Mouse (Mus musculus) retina, postnatal 7 days (tissue): ENCODE measurements around the gene Pmepa1.

Experiments
- DNase-seq: peaks from one replicate; pipeline ENCODE4 v3.0.0-alpha.2; 2012; ENCODE audit warnings: low read depth, low spot score

The Pmepa1 gene

DNA sequence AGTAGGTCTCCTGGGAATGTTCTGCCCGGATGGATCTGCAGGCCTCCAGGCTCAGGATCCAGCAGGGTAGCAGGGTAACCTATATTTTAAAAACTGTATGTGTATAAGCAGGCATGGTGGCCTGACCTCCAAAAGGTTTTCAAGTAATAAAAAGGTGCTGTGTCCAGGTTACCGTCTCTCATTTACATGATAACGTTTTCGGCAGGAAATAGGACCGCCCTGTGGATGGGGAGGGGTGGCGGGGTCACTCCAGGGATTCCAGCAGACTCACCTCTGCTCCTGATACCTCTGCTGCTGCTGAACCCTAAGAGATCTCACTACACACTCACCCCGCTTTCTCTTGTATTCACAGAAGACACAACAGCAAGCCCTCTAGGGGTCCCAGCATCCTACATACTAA is 50.4 kb downstream of the Pmepa1 start:
- no peak for DNase-seq

DNA sequence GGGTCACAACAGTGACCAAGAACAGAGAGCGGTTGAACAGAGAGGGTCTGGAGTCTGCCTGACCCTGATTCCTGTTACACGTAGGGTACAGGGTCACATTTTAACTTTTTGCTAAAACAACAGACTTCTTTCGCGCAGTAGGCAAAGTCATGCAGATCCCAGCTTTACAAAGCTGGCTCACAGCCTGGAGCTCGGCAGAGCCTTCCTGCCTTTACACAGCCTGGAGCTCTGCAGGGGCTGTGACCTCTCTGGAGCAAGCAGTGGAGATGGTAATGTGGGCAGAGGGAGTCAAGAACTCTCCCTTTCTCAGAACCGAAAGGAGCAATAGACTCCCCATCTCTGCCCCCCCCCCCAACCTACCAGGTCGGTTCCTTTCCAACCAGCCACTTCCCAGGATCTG is 51.5 kb downstream of the Pmepa1 start:
- DNase-seq, result no peak

DNA sequence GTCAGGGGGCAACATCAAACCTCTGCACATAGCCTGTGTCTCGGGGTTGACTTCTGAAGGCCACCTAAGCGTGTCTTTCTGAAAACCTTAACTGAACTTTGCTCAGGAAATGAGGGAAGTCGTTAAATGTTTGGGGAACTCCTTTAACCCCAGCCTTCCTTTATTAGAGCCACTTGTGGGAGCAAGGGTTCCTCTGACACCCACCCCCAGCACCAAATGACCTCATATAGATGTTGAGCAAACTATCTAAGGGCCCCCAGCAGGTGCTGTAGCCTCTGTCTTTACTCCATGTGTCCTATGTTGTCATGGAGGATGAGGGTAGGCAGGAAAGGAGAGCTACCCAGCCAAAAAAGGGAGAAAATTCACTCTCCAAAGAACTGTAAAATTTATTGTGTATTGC is 52.2 kb downstream of the Pmepa1 start:
- DNase-seq, result no peak

DNA sequence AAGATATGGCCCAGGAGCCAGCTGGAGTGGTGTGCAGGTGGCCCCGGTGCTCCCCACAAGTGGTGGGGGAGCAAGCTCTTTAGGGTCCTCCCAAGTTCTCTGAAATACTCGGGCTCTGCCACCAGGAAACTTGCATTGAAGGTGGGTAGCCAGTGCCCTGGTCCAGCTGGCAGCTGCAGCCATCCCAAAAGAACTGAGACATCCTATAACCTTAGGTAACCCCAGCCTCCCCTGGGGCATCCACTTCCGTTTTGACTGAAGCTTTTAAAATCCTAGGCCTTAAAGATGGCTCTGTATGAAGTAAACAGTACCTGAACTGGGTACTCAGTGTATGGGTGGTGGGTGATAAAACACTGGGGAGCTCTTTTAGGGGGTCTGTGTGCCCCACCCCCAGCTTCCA is 52.8 kb downstream of the Pmepa1 start:
- no peak for DNase-seq

DNA sequence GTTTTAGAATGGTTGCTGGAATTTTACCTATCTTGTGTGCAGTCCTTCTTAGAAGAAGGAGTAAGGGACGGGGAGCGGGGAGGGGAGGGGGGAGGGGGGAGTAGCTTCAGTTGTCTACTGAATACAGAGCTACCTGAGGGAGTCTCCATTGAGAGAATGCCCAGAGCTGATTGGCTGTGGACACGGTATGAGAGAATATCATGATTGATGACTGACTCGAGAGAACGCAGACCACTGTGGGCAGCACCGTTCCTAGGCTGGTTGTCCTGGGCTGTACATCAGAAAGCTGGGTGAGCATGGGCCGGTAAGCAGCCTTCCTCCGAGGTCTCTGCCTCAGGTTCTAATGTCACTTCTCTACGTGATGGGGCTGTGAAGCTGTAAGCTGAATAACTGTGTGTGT is 55.6 kb downstream of the Pmepa1 start:
- DNase-seq, result no peak

DNA sequence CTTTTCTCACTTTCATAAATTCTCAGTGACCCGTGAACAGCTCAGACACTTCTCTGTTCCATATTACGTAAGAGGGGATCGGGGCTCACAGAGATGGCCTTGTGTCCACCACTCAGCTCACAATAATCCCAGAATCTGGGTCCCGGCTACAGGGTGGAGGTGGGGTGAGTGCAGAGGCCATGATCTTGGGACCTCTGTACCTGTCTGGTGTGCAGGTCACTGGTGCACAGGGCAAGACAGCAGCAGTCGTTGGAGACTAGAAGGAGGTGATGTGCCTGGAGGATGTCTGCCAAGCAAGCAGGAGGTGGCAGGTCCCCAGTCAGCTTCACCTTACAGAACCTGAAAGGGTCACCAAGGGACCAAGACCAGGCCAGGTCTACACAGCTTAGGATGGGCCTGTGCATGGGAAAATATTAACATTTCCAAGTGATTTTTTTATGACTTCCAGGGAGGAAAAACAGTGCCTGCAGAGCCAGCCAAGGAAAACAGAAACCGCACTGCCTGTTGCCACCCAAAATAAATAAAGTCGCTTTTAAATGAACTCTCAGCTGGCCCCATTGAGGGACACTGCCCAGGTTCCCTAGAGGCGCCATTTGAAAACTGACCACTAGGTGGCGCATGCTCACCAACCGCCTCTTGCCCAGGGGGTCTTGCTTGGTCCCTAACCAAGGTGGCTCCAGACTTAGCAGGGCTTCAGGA is 56.9 kb downstream of the Pmepa1 start:
- peak; percentile 42 for DNase-seq

DNA sequence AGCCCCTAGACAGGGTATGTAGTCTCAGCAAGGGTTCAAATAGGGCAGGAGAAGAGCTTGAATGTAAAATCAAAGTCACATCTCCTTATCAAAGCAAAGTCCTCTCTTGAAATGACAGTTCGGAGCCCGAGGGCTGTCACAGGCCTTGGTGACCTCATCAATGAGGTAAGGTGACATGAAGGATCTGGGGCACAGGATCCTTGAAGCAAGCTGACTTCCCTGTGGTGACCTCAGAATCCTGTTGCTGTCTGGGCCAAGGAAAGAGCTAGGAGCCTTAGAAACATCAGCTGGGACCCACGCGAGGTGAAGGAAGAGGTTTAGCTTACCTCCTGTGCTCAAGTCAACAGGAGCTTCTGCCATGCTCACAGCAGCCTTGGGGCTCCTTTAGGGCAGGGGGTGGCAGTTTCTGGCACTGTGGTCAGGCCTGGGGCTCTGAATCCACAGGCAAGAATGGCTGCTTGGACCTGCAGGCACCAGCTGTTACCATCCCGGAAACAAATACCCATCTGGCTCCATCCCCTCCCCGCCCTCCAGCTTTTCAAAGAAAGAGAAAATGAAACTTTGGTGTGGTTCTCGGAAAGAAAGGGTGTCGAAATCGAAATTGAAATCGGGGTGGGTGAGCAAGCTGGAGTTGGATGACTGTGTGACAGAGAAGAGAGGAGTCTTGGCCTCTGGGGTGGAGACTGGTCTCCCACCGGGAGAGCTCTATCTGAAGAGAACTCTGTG is 57.8 kb downstream of the Pmepa1 start, which contains the start of gene Zbp1:
Zbp1 (minus strand) TSS at position 508 of the 726 bp plus-strand sequence.
- no peak for DNase-seq

DNA sequence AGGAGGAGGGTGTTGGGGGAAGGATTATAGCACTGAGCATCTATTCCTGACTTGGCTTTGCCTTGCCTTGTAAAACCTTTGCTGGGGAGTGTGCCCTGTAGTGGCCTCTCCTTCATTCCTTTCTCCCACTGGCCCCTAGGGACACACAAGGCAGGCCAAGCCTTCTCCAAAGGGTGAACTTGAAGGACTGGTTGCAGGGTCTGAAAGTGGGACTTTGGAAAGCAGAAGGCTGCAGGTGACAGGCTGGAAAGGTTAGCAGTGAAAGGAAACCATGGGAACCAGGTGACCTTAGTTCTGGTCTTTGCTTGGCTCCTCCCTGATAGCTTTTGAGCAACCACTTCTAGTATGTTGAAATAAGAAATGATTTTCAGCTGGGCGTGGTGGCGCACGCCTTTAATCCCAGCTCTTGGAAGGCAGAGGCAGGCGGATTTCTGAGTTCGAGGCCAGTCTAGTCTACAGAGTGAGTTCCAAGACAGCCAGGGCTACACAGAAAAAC is 58.5 kb downstream of the Pmepa1 start:
- DNase-seq, result no peak

DNA sequence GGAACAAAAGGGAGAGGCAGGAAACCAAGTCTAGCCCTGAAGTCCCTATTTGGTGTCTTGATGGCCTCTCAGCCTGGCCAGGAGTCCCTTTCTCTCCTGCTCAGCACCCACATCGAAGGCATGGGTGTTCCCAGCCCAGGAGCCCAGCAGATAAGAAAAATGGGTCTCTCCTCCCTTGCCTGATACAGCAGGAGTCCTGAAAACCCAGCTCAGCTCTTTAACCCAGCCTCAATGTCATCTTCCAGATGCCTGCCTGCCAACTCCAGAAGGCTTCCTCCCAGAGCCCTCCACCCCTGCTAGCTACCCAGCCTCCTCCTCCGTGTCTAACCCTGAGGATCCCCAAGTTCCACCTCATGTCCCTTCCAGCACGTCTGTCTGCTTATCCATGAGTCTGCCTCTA is 59.1 kb downstream of the Pmepa1 start:
- DNase-seq, result no peak

DNA sequence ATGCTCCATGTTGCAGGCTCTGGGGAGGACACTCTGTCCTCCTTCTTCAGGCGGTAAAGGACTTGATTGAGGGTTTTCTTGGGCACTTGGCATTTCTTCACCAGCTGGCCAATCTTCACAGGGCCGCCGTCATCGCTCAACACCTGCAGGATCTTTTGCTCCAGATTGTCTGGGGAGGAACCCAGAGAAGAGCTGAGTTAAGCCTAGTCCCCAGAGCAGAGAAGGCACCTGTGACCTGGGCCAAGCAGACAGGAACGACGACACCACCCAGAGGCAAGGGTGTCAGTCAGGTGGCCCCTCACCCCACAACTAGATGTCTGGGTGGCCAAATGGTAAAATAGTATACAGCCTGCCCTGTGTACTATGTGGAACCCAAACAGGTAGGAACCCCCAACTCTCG is 59.5 kb downstream of the Pmepa1 start:
- no peak for DNase-seq

DNA sequence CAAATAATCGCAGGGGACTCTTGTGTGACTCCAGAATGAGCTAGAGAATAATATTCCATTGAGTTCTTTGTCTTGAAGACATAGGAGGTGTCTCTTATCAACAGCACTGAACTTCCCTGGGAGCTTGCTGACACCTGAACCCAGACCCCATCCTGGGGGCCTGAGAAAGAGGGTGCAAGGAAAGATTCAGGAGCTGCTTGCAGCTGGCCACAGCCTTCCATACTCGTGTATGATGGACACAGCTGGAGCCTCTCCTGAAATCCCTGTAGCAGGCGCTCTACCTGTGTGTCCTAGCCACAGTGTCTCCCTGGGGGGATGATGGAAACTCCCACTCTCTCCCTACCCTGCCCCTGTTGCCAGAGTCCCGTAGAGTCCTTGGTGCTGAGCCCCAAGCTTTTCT is 64.1 kb downstream of the Pmepa1 start:
- DNase-seq, result no peak

DNA sequence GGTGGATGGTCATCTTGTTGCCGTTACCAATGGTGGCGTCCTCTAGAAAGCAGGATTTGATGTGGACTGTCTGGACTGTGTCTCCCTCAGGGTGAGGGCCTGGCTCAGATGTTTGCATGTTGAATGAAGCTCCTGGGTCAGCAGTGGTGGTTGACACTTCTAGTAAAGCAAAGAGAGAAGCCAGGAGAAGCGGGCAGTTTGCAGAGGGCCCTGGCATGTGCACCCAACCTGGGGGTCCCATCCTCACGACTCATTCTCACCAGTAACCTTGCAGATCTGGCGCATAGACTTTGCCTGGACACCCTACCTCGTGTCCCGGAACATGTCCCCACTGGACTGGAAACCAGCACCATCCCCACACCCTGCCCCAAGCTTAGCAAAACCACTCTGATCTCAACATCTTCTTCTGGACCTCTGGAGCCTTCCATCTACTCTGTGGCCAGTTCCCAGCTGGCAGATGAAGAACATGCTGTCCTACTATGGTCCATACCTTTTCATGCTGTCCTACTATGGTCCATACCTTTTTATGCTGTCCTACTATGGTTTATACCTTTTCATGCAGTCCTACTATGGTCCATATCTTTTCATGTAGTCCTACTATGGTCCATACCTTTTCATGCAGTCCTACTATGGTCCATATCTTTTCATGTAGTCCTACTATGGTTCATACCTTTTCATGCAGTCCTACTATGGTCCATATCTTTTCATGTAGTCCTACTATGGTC is 67.1 kb downstream of the Pmepa1 start:
- DNase-seq, result no peak

DNA sequence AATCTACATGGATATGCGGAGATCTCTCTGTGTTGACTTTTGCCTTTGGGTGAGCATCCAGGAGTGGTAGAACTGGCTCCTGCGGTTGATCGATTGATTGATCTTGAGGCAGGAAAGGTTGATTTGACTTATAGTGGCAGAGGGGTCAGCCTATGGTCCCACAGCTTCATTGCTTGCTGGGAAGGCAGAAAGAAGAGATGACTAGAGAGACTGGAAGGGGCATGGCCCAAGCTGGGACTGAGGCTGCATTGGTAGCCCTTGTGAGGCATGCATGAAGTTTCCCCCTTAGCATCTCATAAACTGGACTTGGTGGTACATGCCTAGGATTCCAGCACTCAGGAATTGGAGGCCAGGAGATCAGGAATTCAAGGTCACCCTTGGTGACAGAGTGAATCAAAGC is 69.3 kb downstream of the Pmepa1 start:
- DNase-seq, result no peak

DNA sequence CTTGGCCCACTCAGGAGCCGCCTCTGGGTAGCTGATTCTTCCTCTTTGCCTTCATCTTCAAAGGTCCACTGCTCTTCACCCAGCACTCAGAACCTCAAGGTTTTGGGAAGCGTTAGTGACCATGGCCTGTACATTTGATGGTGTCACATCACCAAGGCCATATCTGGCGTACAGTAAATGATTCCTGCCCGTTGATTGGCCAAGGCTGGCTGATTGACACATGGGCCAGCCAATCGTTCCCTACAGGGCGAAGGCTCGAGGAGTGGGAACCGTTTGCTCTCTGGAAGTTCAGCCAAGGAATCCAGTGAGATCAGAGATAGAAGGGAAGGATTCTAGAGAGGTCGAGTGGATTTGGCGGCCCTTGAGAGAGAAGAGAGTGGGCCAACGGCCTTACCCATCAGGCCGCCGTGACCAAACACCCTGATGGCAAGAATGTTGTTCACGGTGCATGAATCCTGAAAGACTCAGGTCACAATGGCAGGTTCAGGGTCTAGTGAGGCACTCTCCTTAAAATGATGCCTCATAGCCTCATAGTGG is 70.7 kb downstream of the Pmepa1 start:
- no peak for DNase-seq

DNA sequence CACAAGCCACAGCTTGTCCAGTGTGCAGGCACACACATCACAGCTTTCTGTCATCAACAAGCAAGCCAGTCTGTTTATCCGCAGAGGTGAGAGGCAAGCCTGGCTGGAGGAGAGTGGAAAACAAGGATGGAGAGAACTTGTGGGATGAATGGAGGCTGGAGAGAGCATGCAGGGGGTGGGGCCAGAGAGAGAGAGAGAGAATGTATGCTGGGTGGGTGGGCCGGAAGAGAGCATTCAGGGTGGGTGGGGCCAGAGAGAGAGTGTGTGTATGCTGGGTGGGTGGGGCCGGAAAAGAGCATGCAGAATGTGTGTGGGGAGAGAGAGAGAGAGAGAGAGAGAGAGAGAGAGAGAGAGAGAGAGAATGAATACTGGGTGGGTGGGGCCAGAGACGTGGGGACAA is 71.7 kb downstream of the Pmepa1 start:
- no peak for DNase-seq

DNA sequence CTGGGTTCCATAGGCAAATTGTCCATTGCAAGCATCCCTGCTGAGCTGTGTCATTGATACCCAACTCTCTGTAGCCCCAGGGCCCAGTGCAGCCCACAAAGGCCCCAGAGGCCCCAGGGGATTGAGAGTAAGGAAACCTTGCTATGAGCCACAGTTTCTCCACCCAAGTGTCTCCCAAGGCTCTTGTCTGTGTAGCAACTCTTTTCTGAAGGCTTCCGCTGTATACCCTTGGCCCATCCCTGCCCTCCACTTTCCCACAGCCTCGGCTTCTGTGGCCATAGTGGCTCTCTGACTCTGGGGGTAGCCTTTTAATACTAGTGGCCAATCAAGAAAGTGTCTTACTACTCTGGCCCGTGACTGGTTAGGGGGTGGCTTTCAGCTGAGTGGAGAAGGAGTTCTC is 72.6 kb downstream of the Pmepa1 start:
- no peak for DNase-seq

DNA sequence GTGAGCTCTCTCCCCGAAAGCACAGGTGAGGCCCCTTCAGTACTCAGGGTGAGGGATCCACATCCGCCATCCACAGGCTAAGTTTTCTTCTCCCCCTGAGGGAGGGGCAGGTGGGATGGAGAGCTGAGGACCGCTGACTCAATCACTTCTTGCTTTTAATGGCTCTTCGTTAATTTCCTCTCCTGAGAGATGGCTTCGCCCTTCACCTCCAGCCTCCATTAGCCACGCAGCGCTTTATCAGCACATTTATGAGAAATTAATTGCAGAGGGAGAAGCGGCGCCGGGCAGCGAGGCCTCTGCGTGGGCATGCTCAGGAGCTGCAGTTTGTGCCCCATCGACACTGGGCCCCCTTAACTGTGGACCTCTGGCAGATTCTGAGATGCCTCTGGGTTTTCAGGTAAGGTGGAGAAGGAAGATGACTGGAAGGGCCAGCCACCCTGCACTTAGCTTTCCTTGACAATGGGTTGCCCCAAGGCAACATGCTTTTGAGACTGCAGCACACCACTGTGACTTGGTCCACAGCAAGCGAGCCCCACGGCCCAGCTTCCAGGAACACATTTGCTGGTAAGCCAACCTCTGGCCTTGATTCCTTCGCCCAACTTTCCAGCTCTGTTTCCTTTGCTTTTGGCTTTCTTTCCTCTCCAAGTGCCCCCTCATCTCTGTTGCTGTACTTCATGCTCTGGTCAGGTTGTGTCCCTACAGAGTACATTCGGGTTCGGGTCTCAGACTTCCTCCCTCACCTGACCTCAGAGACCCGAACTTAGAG is 73.2 kb downstream of the Pmepa1 start:
- DNase-seq, result no peak

DNA sequence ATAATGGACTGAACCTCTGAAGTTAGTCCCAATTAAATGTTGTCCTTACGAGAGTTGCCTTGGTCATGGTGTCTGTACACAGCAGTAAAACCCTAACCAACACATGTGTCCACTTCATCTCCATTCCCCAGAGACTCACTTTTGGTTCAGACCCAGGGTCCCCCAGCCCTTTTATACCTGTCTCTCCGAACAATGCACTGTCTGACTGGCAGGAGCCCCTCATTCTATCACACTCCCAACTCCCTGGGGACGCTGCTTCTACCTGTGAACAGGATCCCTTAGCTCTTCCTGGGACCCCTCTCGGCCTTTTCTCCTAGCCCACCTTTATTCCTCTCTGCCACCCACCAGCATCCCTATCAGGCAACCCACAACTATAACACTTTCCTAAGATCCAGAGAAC is 81.5 kb downstream of the Pmepa1 start:
- DNase-seq, result no peak

DNA sequence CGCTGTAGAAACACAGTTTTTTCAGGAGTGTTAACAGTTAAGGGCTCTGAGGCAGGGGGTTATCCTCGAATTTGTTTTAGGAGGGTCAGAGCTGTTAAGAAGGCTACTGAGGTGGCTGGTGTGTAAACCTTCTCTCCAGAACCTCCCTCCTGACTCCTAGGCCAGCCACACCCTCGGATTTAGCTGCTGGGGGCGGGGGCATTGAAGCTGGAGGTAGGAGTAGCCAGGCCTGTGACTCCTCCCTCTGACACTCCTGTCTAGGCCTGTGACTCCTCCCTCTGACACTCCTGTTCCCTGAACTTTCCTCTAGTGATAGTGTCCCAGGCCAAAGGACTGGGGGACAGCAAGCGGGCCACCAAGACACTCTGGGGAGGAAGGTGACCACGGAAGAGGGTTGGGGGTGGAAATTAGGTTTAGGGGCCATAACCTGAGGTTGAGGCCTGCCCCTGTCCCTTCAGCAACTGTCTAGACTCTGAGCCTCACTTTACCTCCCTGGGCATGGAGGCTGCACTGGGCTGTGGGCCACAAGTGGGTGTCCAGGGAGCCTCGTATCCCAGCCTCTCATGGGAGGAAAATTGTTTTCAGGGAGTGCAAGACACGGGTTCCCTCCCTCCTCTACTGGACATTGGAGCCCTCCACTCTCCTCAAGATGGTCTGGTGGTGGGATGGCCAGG is 89.0 kb downstream of the Pmepa1 start:
- no peak for DNase-seq

DNA sequence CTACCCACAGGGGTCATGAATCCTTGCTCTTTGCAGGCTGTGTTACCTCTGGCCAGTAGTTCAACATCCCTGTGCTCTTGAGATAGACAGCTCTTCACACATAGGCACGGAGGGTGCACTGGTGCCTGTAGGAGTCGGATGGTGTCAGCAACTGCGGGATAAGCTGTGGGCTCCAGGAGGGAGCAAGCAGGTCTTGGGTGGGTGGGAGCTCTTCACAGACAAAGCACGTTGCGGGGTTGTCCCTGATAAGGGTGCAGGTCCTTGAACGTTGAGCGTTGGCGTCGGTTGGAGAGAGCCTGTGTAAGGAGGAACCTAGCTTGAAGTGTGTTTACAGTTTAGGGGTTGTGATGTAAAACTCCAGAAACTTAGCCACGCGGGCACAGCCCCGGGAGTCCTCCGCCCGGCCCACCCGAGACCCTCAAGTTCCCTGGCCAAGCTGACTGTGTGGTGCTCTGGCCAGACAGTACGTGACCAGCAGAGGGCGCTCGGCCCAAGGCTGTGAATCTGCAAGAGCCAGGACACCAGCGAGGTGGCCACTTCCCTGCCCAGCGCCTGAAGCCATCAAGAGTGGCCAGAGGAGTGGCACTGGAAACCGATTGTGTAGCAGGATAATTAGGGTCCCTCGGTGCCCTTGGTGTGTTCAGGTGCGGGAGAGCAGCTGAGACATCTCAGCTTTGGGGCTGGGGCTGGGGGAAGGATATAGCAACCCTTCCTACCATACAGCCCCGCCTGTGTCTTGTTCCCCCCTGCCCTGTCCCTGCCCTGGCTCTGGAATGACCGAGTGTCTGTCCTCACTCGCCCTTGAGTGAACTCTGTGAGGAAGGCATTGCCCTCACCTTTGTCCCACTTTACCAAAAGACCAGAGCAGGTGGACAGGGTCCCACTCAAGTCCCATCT is 90.0 kb downstream of the Pmepa1 start:
- DNase-seq, result peak; percentile 76
